Mouse (Mus musculus) heart, adult 2 months (tissue): ENCODE measurements around the gene Ppp2r3a.

ENCODE experiments used
- CTCF ChIP-seq: fragments of 200-600 bp; IDR thresholded peaks from 2 replicates; pipeline ENCODE4 v1.8.1; 2022; ENCODE audit warnings: antibody characterized with exemption, mild to moderate bottlenecking, moderate library complexity
- POLR2A ChIP-seq: fragments of 200-500 bp; IDR thresholded peaks from 2 replicates; pipeline ENCODE4 v1.6.1; 2011; ENCODE audit warnings: mild to moderate bottlenecking, low read depth, low read length, control low read depth; ENCODE audit not compliant: insufficient read depth

DNA sequence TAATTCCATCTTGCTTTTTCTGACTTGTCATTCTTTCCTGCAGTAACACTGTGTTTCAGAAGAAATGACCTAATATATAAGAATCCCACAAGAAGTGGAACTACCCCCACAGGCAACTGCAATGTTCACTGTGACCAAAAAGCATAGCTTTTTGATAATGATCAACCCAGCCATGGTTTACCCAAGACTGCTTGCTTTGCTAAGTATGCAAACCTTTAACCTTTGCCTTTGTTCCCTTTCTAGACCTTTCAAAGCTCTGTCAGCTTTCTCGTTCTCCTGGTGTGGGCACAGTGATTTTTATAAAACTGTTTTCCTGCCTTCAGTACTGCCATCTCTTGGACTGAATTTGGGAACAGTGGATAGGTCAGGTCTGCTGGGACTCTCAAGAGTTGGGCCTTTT, 43.6 kb downstream of the Ppp2r3a start:
- TF ChIP-seq CTCF = no peak
- TF ChIP-seq POLR2A = no peak
